Mouse (Mus musculus) stomach, embryonic 14.5 days (tissue): ENCODE results near the gene Dnajc19. TPM values are rescaled to one million over a fixed set of nuclear protein-coding genes. Genes with fewer than 3 reads are reported as not detected.
A peak's percentile ranks its signal among the peaks of the same experiment; 100 is the strongest.

Experiments
- ATAC-seq: fragments of 200-750 bp; cut with Nextera tagmentation; 2 replicates; pipeline ENCODE4 v1.8.0; 2017; ENCODE audit warnings: low read depth, moderate TSS enrichment; ENCODE audit not compliant: insufficient number of reproducible peaks, insufficient read depth, low FRiP score
- H3K27ac ChIP-seq: fragments of 300-500 bp; sonication (generic); 2 replicates; pipeline ENCODE4 v1.5.1; 2014; ENCODE audit warnings: mild to moderate bottlenecking, low read length, moderate library complexity, mixed read lengths
- H3K27me3 ChIP-seq: fragments of 300-500 bp; sonication (generic); 2 replicates; pipeline ENCODE4 v1.6.1; 2014; ENCODE audit warnings: low read length, control low read depth, mixed read lengths; ENCODE audit not compliant: control insufficient read depth, insufficient read depth
- H3K36me3 ChIP-seq: fragments of 300-500 bp; sonication (generic); 2 replicates; pipeline ENCODE4 v1.6.1; 2014; ENCODE audit warnings: mild to moderate bottlenecking, control low read depth, low read length, moderate library complexity, mixed read lengths; ENCODE audit not compliant: control insufficient read depth, insufficient read depth
- H3K4me1 ChIP-seq: fragments of 300-500 bp; sonication (generic); 2 replicates; pipeline ENCODE4 v1.6.1; 2014; ENCODE audit warnings: low read length, control low read depth, mixed read lengths; ENCODE audit not compliant: control insufficient read depth, insufficient read depth
- H3K4me2 ChIP-seq: fragments of 300-500 bp; sonication (generic); replicated peaks from 2 replicates; pipeline ENCODE4 v1.6.1; 2014; ENCODE audit warnings: low read depth, low read length, control low read depth
- H3K4me3 ChIP-seq: fragments of 300-500 bp; sonication (generic); 2 replicates; pipeline ENCODE4 v1.5.1; 2014; ENCODE audit warnings: low read depth, low read length, control low read depth
- H3K9ac ChIP-seq: fragments of 300-500 bp; sonication (generic); replicated peaks from 2 replicates; pipeline ENCODE4 v1.6.1; 2014; ENCODE audit warnings: low read depth, mild to moderate bottlenecking, control low read depth, low read length, moderate library complexity, mixed read lengths
- H3K9me3 ChIP-seq: fragments of 300-500 bp; sonication (generic); 2 replicates; pipeline ENCODE4 v1.6.1; 2016; ENCODE audit warnings: low read depth, low read length, control low read depth; ENCODE audit not compliant: control insufficient read depth
- WGBS: fragments of 180-500 bp; shearing (Covaris S2); extraction: QIAGEN DNeasy Blood & Tissue Kit; methylation state at CpG from one replicate; pipeline ENCODE4 v1.1.7; 2014; 5-methylcytosine and 5-hydroxymethylcytosine counted together
- polyA plus RNA-seq: library from polyadenylated mRNA; unstranded; fragments of >200 nt; fragmentation: Nextera tagmentation; extraction: Ambion mirVana; gene quantifications from 2 replicates; pipeline ENCODE4 v1.2.1, GENCODE M21; 2014

Dnajc19 gene
- 153 and 163 TPM in 2 replicates for polyA plus RNA-seq

DNA sequence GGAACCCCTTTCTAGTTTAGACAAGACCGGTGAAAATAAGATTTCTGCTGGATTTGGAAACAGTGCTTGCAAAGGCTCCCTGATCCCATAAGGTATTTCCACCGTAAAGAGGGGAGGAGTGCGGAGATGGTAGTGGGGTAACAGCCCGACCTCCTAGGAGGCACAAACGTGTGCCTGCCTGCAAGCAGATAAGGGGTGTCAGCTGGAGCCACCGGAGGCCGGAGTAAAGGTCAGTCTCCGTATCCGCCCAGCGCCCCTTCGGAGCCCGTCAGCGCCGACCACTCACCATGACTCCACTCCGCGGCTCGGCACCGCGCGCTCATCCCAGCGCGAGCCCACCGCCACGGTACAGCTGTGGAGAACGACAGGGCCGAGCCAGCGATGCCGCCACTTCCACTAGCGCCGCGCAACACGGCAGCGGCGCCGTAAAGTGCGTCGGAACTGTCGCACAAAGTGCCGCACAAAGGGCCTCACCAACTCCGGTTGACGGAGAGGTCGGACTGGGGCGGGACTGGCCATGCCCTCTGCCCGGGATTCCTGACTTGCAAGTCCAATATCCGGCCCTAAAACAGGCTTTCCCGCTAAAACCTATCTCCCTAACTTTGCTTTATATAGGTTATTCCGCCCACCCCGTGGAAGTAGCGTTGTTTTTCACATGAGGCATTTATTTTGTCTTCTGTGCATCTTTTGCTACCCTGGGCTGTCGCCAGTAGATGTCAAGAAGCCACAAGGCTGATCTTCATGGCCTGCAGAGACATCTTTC is at the start of gene Dnajc19:
Gene Dnajc19 (minus strand): TSS at position 422 of the 763 bp plus-strand sequence.
- peak; percentile 91 for ATAC-seq
- Histone ChIP-seq H3K27me3 (no peaks in the 10 kb centered on the region), H3K27ac (peak within 1 kb of the TSS; percentile 58; the same call in 1 of the 2 replicates), H3K4me2 (peak within 1 kb of the TSS; percentile 57), H3K36me3 (peaks cover 3% of the 10 kb centered on the region; the same call in 1 of the 2 replicates), H3K4me1 (0 out of 2 replicates have a peak, but pooled peaks cover 3% of the 10 kb centered on the region), H3K9ac (peak within 1 kb of the TSS; percentile 72), H3K9me3 (no peaks in the 10 kb centered on the region), H3K4me3 (peak within 1 kb of the TSS; percentile 74)
- WGBS: under 1% methylated on average over 50 of the region's 50 CpGs

DNA sequence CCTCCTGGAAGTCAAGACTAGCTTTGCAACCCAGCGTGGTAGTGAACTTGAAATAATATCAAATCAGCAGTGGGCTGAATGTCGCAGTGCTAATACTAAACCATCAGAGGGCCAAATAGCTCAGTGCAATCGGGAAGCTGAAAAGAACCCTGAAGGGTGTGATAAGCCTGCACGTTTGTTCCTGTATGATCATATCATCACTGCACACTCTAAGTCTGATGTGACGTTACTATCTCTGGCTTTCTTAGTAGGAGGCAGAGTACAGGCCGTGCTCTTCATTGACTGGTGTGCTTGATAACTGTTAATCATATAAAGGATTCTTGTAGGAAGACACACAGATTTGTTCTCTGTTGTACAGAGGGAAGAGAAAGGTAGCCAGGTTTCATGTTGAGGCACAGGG is 48.8 kb upstream of the Dnajc19 start:
- no peaks in the 10 kb centered on the region for H3K4me1 ChIP-seq
- H3K9me3 ChIP-seq: no peaks in the 10 kb centered on the region
- H3K9ac ChIP-seq: no peak overlapping the region
- H3K27me3 ChIP-seq: no peaks in the 10 kb centered on the region
- H3K36me3 ChIP-seq: no peaks in the 10 kb centered on the region
- no peak overlapping the region for H3K4me3 ChIP-seq
- no peak overlapping the region for H3K27ac ChIP-seq
- H3K4me2 ChIP-seq: no peak overlapping the region
- no peak for ATAC-seq
- WGBS: 87% methylated on average over 6 of the region's 6 CpGs

DNA sequence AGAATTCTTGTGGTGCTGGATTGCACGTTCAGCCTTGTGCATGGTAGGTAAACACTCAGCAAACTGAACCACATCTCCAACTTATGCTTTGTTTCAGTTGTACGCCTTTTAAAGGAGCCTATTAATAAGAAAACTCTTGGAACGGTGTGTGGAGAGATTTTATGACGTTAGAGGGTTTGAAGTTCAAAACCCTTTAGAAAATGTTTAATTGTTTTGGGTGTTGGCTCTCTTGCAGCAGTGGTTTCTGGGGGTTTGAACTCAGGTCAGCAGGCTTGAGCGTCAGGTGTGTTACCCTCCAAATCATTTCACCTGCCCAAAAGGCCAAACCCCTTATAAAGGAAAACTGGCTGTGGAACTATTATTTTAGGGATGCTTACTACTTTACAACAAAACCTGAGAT is 40.2 kb upstream of the Dnajc19 start:
- ATAC-seq: no peak
- no peak overlapping the region for H3K4me3 ChIP-seq
- H3K4me2 ChIP-seq: no peak overlapping the region
- no peaks in the 10 kb centered on the region for H3K9me3 ChIP-seq
- H3K4me1 ChIP-seq: no peaks in the 10 kb centered on the region
- H3K27me3 ChIP-seq: no peaks in the 10 kb centered on the region
- no peak overlapping the region for H3K9ac ChIP-seq
- WGBS: 77% methylated on average over 5 of the region's 5 CpGs
- H3K27ac ChIP-seq: no peak overlapping the region
- no peaks in the 10 kb centered on the region for H3K36me3 ChIP-seq

DNA sequence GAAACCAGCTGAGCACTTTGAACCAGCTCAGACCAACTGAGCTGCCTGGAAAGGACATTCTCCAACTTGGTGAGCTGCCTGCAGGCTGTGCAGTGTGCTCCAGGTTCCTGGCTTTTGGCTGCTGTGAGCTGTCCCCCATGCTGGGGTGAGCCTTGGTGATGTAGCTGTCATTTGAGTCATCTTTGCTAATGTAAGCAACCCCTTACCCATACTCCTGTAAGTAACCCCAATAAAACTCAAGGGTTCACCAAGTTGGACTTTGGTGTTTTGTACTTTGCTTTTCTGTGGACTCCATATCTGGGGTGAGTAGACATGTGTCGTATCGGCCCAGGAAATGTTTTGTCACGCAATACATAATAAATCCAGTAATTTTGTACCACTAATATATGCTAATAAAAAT is 39.7 kb upstream of the Dnajc19 start:
- WGBS: 87% methylated on average over 3 of the region's 3 CpGs
- Histone ChIP-seq H3K9me3 (no peaks in the 10 kb centered on the region), H3K9ac (no peak overlapping the region), H3K27ac (no peak overlapping the region), H3K36me3 (no peaks in the 10 kb centered on the region), H3K4me2 (no peak overlapping the region), H3K4me1 (no peaks in the 10 kb centered on the region), H3K27me3 (no peaks in the 10 kb centered on the region), H3K4me3 (no peak overlapping the region)
- ATAC-seq: no peak

DNA sequence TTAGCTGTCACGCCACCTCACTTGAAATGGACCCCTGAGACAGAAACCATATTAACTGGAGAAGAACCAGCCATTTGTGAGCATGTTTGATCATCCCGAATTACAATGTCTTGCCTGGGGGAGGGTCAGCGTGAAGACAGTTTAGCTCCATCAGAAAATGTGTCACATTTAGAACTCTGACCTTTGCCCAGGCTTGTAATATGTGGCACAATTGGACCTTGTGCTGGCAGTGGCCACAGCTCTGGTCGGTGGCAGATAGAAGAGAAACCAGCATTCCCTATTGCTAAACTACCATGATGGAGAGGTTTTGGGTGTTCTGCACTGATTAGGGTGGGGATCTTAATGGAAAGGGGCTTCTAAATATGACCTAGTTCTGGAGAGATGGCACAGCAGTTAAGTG is 38.7 kb upstream of the Dnajc19 start:
- WGBS: 73% methylated on average over 4 of the region's 4 CpGs
- Histone ChIP-seq H3K4me1 (no peaks in the 10 kb centered on the region), H3K27me3 (no peaks in the 10 kb centered on the region)

DNA sequence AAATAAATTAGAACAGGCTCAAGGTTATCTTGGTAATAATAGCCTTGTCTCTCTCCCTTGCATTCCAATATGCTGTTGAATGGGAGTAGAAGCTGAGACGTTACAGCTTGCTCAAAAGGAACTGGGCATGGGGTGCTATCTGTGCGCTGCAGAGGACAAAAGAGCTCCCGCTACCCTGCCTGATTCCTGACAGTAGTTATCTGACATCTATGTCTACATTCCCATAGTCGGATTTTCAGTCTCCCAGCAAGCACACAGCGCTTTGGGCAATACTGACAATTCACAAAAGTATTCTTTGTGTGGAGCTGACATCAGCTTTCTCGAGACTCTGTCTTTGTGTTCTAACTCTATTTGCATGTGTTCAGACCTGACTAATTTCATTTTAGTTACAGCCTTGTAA is 34.7 kb upstream of the Dnajc19 start:
- H3K4me3 ChIP-seq: no peak overlapping the region
- no peak overlapping the region for H3K27ac ChIP-seq
- H3K9ac ChIP-seq: no peak overlapping the region
- no peaks in the 10 kb centered on the region for H3K4me1 ChIP-seq
- no peak overlapping the region for H3K4me2 ChIP-seq
- no peaks in the 10 kb centered on the region for H3K9me3 ChIP-seq
- ATAC-seq: no peak
- H3K27me3 ChIP-seq: no peaks in the 10 kb centered on the region
- 50% methylated on average over 6 of the region's 6 CpGs for WGBS
- no peaks in the 10 kb centered on the region for H3K36me3 ChIP-seq

More for the DNA sequence above, 38.7 kb upstream of the Dnajc19 start:
- H3K36me3 ChIP-seq: no peaks in the 10 kb centered on the region
- H3K4me2 ChIP-seq: no peak overlapping the region
- H3K9ac ChIP-seq: no peak overlapping the region
- H3K9me3 ChIP-seq: no peaks in the 10 kb centered on the region
- no peak for ATAC-seq
- H3K27ac ChIP-seq: no peak overlapping the region
- H3K4me3 ChIP-seq: no peak overlapping the region

DNA sequence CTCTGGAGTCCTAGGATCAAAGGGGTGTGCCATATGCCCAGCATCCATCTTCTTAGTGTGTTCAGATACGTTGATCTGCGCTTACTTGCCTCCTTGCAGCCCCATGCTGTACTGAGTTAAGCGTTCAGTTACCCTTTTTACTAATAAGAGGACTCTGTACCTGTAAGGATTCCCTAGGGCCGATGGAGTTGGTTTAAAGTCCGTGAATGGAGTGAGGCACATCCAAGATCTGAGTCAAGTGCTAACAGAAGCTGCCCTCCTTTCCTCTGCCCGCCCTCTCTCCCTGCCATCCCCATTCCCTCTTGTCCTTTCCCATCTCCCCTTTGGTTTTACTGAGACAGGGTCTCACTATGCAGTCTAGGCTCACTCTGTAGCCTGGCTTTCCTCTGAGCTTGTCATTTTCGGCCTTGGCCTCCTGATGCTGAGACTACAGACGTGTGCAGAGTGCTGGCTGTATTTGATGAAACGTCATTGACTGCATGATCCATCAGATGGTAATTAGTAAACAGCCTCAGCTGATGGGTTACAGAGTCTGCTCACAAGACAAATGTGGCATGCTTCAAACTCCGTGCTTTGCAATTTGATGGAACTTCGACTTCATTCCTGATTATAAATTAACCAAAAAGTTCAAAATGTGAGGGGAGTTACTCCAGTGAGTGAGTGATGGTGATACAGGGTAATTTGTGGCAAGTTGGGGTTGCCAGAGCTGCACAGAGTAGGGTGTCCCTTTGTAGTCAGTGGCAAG is 31.0 kb upstream of the Dnajc19 start:
- H3K36me3 ChIP-seq: no peaks in the 10 kb centered on the region
- 65% methylated on average over 11 of the region's 11 CpGs for WGBS
- no peaks in the 10 kb centered on the region for H3K27me3 ChIP-seq
- H3K4me1 ChIP-seq: no peaks in the 10 kb centered on the region
- H3K4me3 ChIP-seq: no peak overlapping the region
- ATAC-seq: no peak
- H3K9me3 ChIP-seq: no peaks in the 10 kb centered on the region
- no peak overlapping the region for H3K9ac ChIP-seq
- H3K4me2 ChIP-seq: no peak overlapping the region
- no peak overlapping the region for H3K27ac ChIP-seq

DNA sequence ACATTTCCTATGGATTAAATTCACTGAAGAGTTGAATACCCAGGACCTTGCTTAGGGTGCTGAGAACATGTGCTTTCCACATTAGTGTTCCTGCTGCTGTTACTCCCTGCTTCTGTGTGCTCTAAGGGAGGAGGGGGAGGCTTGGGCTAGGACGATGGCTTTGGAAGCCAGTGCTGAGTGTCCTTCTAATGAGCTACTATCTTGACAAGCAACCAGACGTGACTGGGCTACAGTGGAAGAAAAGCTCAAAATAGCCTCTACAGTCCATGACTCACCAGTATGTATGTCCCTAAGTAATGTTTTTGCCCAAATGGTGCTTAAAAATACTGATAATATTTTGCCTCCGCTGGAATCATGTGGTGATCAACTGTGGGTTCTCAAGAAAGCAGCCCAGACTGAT is 26.5 kb upstream of the Dnajc19 start:
- no peak overlapping the region for H3K4me2 ChIP-seq
- no peak overlapping the region for H3K27ac ChIP-seq
- peaks cover 2% of the 10 kb centered on the region; the same call in 1 of the 2 replicates for H3K27me3 ChIP-seq
- WGBS: 64% methylated on average over 3 of the region's 3 CpGs
- H3K4me1 ChIP-seq: no peaks in the 10 kb centered on the region
- ATAC-seq: no peak
- H3K9me3 ChIP-seq: no peaks in the 10 kb centered on the region
- no peaks in the 10 kb centered on the region for H3K36me3 ChIP-seq
- no peak overlapping the region for H3K4me3 ChIP-seq
- no peak overlapping the region for H3K9ac ChIP-seq
